Mouse (Mus musculus): ENCODE results near the gene P3h1. TPM values are rescaled to one million over a fixed set of nuclear protein-coding genes. Genes with fewer than 3 reads are reported as not detected.

P3h1 gene
- polyA plus RNA-seq, 1 experiment from 2014 or later: 5.8 TPM

- Histone ChIP-seq H3K36me3 (ENCODE audit: inconsistent target) (no peaks in the 10 kb centered on the region), H3K27ac (no peak overlapping the region), H3K79me2 (ENCODE audit: inconsistent target) (no peaks in the 10 kb centered on the region), H3K4me3 (ENCODE audit: inconsistent target) (no peak overlapping the region)
- 75% methylated on average over 8 of the region's 8 CpGs for WGBS (ENCODE audit: missing documents)
Measured at GRCm38 (mm10) chr4:119216667-119217066, 16.0 kb upstream of the P3h1 start.

- WGBS (ENCODE audit: missing documents): 40% methylated on average over 11 of the region's 11 CpGs
Measured at GRCm38 (mm10) chr4:119218169-119218568, 14.5 kb upstream of the P3h1 start, which contains the start of gene Tmem269. Gene Tmem269, minus strand, starts transcription at chr4:119218217.

GRCm38 (mm10) chr4:119223696-119224095, 9.0 kb upstream of the P3h1 start:
- Histone ChIP-seq H3K36me3 (ENCODE audit: inconsistent target) (peaks cover 14% of the 10 kb centered on the region; the same call in 1 of the 2 replicates), H3K27ac (no peak overlapping the region), H3K4me3 (ENCODE audit: inconsistent target) (no peak overlapping the region), H3K79me2 (ENCODE audit: inconsistent target) (no peaks in the 10 kb centered on the region)
- WGBS (ENCODE audit: missing documents): 58% methylated on average over 1 of the region's 1 CpGs

More at GRCm38 (mm10) chr4:119218169-119218568, 14.5 kb upstream of the P3h1 start, which contains the start of gene Tmem269:
- H3K27ac ChIP-seq: no peak within 1 kb of the TSS
- H3K4me3 ChIP-seq (ENCODE audit: inconsistent target): no peak within 1 kb of the TSS
- no peaks in the 10 kb centered on the region for H3K36me3 ChIP-seq (ENCODE audit: inconsistent target)
- H3K79me2 ChIP-seq (ENCODE audit: inconsistent target): no peaks in the 10 kb centered on the region

GRCm38 (mm10) chr4:119224534-119224933, 8.2 kb upstream of the P3h1 start:
- H3K27ac ChIP-seq: no peak overlapping the region
- H3K79me2 ChIP-seq (ENCODE audit: inconsistent target): no peaks in the 10 kb centered on the region
- 90% methylated on average over 3 of the region's 3 CpGs for WGBS (ENCODE audit: missing documents)
- H3K36me3 ChIP-seq (ENCODE audit: inconsistent target): peaks cover 14% of the 10 kb centered on the region; the same call in 1 of the 2 replicates
- H3K4me3 ChIP-seq (ENCODE audit: inconsistent target): no peak overlapping the region

GRCm38 (mm10) chr4:119225719-119226118, 7.0 kb upstream of the P3h1 start:
- Histone ChIP-seq H3K27ac (no peak overlapping the region), H3K79me2 (ENCODE audit: inconsistent target) (no peaks in the 10 kb centered on the region), H3K4me3 (ENCODE audit: inconsistent target) (no peak overlapping the region), H3K36me3 (ENCODE audit: inconsistent target) (peaks cover 14% of the 10 kb centered on the region; the same call in 1 of the 2 replicates)
- WGBS (ENCODE audit: missing documents): 97% methylated on average over 9 of the region's 9 CpGs

GRCm38 (mm10) chr4:119226751-119227150, 6.0 kb upstream of the P3h1 start:
- peaks cover 14% of the 10 kb centered on the region; the same call in 1 of the 2 replicates for H3K36me3 ChIP-seq (ENCODE audit: inconsistent target)
- no peak overlapping the region for H3K27ac ChIP-seq
- WGBS (ENCODE audit: missing documents): 92% methylated on average over 11 of the region's 11 CpGs
- H3K79me2 ChIP-seq (ENCODE audit: inconsistent target): no peaks in the 10 kb centered on the region
- no peak overlapping the region for H3K4me3 ChIP-seq (ENCODE audit: inconsistent target)

- Histone ChIP-seq H3K27ac (no peak overlapping the region), H3K79me2 (ENCODE audit: inconsistent target) (no peaks in the 10 kb centered on the region), H3K4me3 (ENCODE audit: inconsistent target) (peak overlapping the region; percentile 55), H3K36me3 (ENCODE audit: inconsistent target) (no peaks in the 10 kb centered on the region)
- 2% methylated on average over 36 of the region's 36 CpGs for WGBS (ENCODE audit: missing documents)
Measured at GRCm38 (mm10) chr4:119233256-119233901, 664 bp downstream of the P3h1 start.

GRCm38 (mm10) chr4:119234348-119234747, 1.6 kb downstream of the P3h1 start:
- WGBS (ENCODE audit: missing documents): 91% methylated on average over 3 of the region's 3 CpGs
- Histone ChIP-seq H3K27ac (no peak overlapping the region), H3K36me3 (ENCODE audit: inconsistent target) (no peaks in the 10 kb centered on the region), H3K79me2 (ENCODE audit: inconsistent target) (no peaks in the 10 kb centered on the region), H3K4me3 (ENCODE audit: inconsistent target) (no peak overlapping the region)

- 57% methylated on average over 3 of the region's 3 CpGs for whole genome bisulfite sequencing (ENCODE audit: missing documents)
- H3K4me3 ChIP-seq (ENCODE audit: inconsistent target): no peak overlapping the region
- H3K27ac ChIP-seq: no peak overlapping the region
- H3K36me3 ChIP-seq (ENCODE audit: inconsistent target): 0 out of 2 replicates have a peak, but pooled peaks cover 6% of the 10 kb centered on the region
- no peaks in the 10 kb centered on the region for H3K79me2 ChIP-seq (ENCODE audit: inconsistent target)
Measured at GRCm38 (mm10) chr4:119238661-119239060, 5.9 kb downstream of the P3h1 start.

GRCm38 (mm10) chr4:119239181-119239682, 6.5 kb downstream of the P3h1 start:
- WGBS (ENCODE audit: missing documents): 5% methylated on average over 12 of the region's 12 CpGs
- H3K36me3 ChIP-seq (ENCODE audit: inconsistent target): 0 out of 2 replicates have a peak, but pooled peaks cover 6% of the 10 kb centered on the region
- 0 out of 2 replicates have a peak overlapping the region, but pooled peaks have one; percentile 8 for H3K27ac ChIP-seq

GRCm38 (mm10) chr4:119241664-119242063, 8.9 kb downstream of the P3h1 start:
- Histone ChIP-seq H3K36me3 (ENCODE audit: inconsistent target) (0 out of 2 replicates have a peak, but pooled peaks cover 6% of the 10 kb centered on the region), H3K79me2 (ENCODE audit: inconsistent target) (no peaks in the 10 kb centered on the region), H3K27ac (no peak overlapping the region), H3K4me3 (ENCODE audit: inconsistent target) (no peak overlapping the region)
- 89% methylated on average over 14 of the region's 14 CpGs for WGBS (ENCODE audit: missing documents)

More at GRCm38 (mm10) chr4:119239181-119239682, 6.5 kb downstream of the P3h1 start:
- H3K4me3 ChIP-seq (ENCODE audit: inconsistent target): no peak overlapping the region; the same call in 1 of the 2 replicates
- H3K79me2 ChIP-seq (ENCODE audit: inconsistent target): no peaks in the 10 kb centered on the region

GRCm38 (mm10) chr4:119242571-119242970, 9.9 kb downstream of the P3h1 start:
- WGBS (ENCODE audit: missing documents): 96% methylated on average over 12 of the region's 12 CpGs
- H3K36me3 ChIP-seq (ENCODE audit: inconsistent target): 0 out of 2 replicates have a peak, but pooled peaks cover 6% of the 10 kb centered on the region
- no peaks in the 10 kb centered on the region for H3K79me2 ChIP-seq (ENCODE audit: inconsistent target)
- no peak overlapping the region for H3K27ac ChIP-seq
- H3K4me3 ChIP-seq (ENCODE audit: inconsistent target): no peak overlapping the region

GRCm38 (mm10) chr4:119244468-119245240, 11.9 kb downstream of the P3h1 start:
- WGBS (ENCODE audit: missing documents): 96% methylated on average over 20 of the region's 22 CpGs
- Histone ChIP-seq H3K79me2 (ENCODE audit: inconsistent target) (no peaks in the 10 kb centered on the region), H3K27ac (no peak overlapping the region), H3K4me3 (ENCODE audit: inconsistent target) (no peak overlapping the region), H3K36me3 (ENCODE audit: inconsistent target) (0 out of 2 replicates have a peak, but pooled peaks cover 6% of the 10 kb centered on the region)

GRCm38 (mm10) chr4:119245556-119245955, 12.8 kb downstream of the P3h1 start:
- no peaks in the 10 kb centered on the region for H3K79me2 ChIP-seq (ENCODE audit: inconsistent target)
- H3K27ac ChIP-seq: no peak overlapping the region
- 94% methylated on average over 7 of the region's 7 CpGs for WGBS (ENCODE audit: missing documents)
- H3K36me3 ChIP-seq (ENCODE audit: inconsistent target): 0 out of 2 replicates have a peak, but pooled peaks cover 6% of the 10 kb centered on the region
- no peak overlapping the region for H3K4me3 ChIP-seq (ENCODE audit: inconsistent target)

Data from macrophage (primary cell).